Mouse (Mus musculus) E14TG2a.4 (cell line): ENCODE measurements around the gene Itga10.

Experiments used
- CTCF ChIP-seq: conservative IDR thresholded peaks from 2 replicates; pipeline ENCODE4 v1.5.1; 2014; ENCODE audit warnings: low read length
- NANOG ChIP-seq: IDR thresholded peaks from 2 replicates; pipeline ENCODE4 v1.6.1; 2014; ENCODE audit warnings: borderline replicate concordance, low read length, mixed read lengths

DNA sequence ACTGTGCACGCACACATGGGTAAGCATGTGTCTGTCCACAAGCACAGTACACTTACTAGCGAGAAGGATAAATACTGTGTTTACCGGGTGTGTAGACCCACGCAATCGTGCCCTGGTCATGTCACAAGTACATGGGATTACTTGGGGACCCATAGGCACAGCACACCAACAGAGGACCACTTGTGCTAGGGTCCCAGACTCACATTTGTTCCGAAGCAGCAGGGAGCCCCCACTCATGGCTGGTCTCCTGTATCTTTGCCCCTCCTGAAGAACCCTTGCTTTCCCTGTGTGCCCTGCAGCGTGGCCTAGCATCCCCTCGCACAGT lies 46.4 kb upstream of the Itga10 start:
- TF ChIP-seq CTCF (no peak), NANOG (no peak)
